Mouse (Mus musculus) urinary bladder, postnatal 4 days (tissue): ENCODE data around the gene Vmn2r77.
A peak's percentile ranks its signal among the peaks of the same experiment; 100 is the strongest.
"Not testable (repeated sequence)": the region's sequence is repeated elsewhere in the genome, so short reads cannot be mapped to it uniquely, and the experiment has no call there.

Source experiments
- DNase-seq, 2 experiments: peaks; one replicate each; pipeline ENCODE4 v3.0.0; 2021 to 2022; ENCODE audit warnings: low spot score in 2 of 2

The Vmn2r77 gene

DNA sequence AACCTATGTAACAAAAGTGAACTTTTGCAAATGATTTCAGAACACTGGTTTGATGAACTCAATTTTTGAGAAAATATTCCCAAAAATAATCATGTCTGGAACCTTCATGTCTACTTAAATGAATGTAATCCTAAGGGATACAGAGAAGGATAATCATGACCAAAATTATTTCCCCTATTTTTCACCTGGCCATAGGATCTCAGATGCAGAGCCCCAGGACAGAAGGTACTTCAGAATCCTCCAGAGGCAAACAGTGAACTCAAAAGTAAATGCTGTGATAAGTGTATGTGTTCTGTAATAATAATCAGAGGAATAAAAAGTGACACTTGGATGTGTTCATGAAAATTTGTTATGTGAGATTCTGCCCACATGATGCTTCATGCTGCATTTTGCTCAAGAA is at the start of gene Vmn2r77:
TSS of gene Vmn2r77 (plus strand) at position 301 of the 400 bp plus-strand sequence.
- no peak for DNase-seq

DNA sequence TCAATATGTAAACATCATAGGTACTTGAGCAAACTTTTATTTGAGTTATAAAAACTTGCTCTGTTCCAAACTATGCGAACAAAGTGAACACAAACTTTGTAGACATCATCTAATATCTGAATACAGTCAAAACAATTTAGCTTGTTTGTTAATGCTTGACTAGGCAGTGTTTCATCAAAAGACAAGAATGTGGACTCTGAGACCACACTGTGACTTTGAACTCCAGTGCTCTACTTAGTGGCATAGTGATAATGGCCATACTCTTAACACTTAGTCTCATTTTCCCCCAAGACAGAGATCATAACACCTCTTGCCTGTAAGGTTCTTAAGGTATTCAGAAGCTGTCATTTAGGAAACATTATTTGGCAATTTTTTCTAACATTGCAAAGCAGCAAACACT is 34.1 kb upstream of the Vmn2r77 start:
- DNase-seq, result no peak

DNA sequence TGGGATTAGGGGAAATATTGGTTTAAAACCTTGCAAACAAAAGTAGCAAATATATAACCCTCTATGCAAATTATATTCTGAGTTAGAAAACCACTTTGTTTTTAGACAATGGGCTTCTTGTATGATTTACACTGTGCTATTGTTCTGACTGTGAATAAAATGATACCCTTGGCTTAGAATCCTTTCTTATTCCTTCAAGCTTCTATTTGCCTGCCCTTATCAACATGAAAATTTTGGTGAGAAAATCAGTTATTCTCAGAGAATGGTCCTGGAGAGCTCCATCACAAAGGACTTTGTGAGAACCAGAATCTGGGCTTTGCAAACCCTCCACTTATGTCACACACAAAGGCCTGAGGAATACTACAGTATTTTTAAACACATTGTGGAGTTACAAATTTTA is 30.2 kb upstream of the Vmn2r77 start:
- no peak for DNase-seq

- DNase-seq, result no peak
Observed at GRCm38 (mm10) chr7:86771621-86772020, 23.2 kb upstream of the Vmn2r77 start.

DNA sequence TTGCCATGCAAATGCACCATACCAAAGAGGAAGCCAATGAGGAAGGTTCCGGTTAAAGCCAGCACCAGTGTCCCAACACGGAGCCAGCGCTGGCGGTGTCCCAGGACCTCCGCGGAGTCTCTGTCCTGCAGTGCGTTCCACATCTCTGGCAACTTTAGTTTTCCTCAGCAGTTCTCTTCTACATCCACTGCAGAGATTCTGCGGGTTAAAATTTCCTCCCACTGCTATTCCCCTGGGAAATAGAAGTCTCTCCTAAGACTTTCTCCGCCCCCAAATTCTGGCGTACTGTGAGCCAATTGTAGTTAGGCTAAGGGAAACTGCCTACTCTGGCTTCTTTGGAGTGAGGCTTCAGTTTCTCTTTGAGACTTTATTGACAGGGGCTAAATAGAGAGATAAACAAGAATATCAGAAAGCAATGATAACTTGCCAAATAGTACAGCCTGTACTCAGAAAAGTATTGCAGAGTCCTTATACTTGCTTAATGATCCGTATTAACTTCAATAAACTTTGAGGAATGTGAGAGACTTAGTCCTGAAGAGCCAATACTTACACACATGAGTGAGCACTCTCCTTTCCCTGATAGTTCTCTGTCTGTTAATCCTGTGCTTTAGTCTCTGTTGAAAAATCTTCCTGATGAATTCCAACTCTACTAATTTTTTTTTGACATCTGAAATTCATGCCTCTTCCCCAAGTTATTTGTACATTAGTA is 19.1 kb upstream of the Vmn2r77 start, which contains the start of gene Folh1:
TSS of gene Folh1 (minus strand) at position 327 of the 709 bp plus-strand sequence.
- DNase-seq, result peak in 1 of 2 experiments; percentile 17

GRCm38 (mm10) chr7:86815241-86815640 is 20.4 kb downstream of the Vmn2r77 start:
- not testable (repeated sequence) for DNase-seq

DNA sequence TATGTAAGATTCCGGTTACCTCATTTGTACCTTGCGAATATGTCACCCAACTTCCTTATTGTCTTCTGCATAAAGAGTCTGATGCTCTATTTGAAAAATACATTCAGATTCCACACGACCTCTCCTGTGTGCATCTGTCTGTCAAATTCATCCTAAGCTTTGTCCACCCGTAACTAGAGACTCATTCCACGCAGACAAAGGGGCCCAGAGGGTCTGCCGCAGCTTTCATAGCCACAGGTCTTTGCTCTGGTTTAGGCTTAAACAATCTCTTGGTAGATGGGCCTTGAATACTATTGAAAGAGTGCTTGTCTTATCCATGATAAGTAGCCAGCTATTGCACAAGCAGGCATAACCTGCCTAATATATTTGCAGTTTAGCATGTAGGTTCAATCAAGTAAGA is 20.9 kb downstream of the Vmn2r77 start:
- not testable (repeated sequence) for DNase-seq

GRCm38 (mm10) chr7:86816466-86816865 is 21.6 kb downstream of the Vmn2r77 start:
- DNase-seq, result no peak
